18 mouse cellular contexts compared by ENCODE assay signal in the genomic region with DNA sequence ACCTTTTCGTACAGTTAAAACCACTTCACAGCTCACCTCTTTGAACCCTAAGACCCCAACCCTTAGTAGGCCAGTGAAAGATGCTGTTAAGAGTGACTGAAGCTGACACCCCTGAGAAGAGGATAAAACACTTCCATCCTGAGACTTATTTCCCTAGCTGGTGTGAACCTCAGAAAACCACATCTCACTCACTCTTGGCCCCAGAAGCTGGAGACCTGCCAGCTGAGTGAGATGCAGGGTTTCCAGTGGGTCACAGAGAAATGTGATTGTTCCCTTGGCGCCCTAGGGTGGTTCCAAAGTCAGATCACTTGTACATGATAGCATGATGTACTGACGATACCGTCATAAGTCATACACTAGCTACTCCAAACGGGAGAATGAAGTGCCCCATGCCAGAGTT. TPM values are rescaled to one million over a fixed set of nuclear protein-coding genes. Genes with fewer than 3 reads are reported as not detected.
"Had no signal": no experiment of that assay in that cellular context is flagged by ENCODE, and none has a peak within 500 bp of the region (broad histone marks: within the 10 kb centered on the region; RNA-seq: fewer than 3 reads in every experiment).

No protein-coding gene starts in this region.

- H3K4me1 ChIP-seq: liver, embryonic 12.5 days had no signal

- H3K36me3 ChIP-seq: liver, embryonic 12.5 days had no signal

- H3K4me2 ChIP-seq: liver, embryonic 12.5 days; lung, embryonic 14.5 days had no signal

- H3K9me3 ChIP-seq: limb, embryonic 10.5 days; liver, embryonic 12.5 days; midbrain, embryonic 10.5 days had no signal

- H3K9ac ChIP-seq: liver, embryonic 12.5 days; lung, embryonic 14.5 days had no signal

- H3K4me3 ChIP-seq: left cerebral cortex, adult 2 months; limb, embryonic 10.5 days; liver, embryonic 12.5 days; midbrain, embryonic 10.5 days; myocyte had no signal

- DNase-seq: lung, embryonic 14.5 days; lung, postnatal 10 days; lung, postnatal 4 days; midbrain, embryonic 14.5 days; thymus, adult 18-20 months; thymus, postnatal 14 days had no signal

- H3K27ac ChIP-seq: left cerebral cortex, adult 2 months; limb, embryonic 10.5 days; liver, embryonic 12.5 days; midbrain, embryonic 10.5 days had no signal

- H3K27me3 ChIP-seq: liver, embryonic 12.5 days had no signal

- ATAC-seq: liver, embryonic 12.5 days had no signal

RNA-seq across cellular contexts. Expression of a gene that starts 13.3 kb away (rescaled TPM):
- total RNA-seq: layer of hippocampus, adult 8-10 months; layer of hippocampus, postnatal 14 days; left cerebral cortex, adult 2 months; left cerebral cortex, postnatal 14 days; megakaryocyte, adult 5-6 weeks; neutrophil, adult 5-6 weeks had no signal
- polyA plus RNA-seq: limb, embryonic 10.5 days; liver, embryonic 12.5 days; liver, embryonic 16.5 days; midbrain, embryonic 10.5 days; midbrain, embryonic 14.5 days; myocyte; neural tube, embryonic 11.5 days had no signal
